Mouse (Mus musculus): ENCODE data around the gene Nos1.
A peak's percentile ranks its signal among the peaks of the same experiment; 100 is the strongest.

Nos1 gene

GRCm38 (mm10) chr5:117780681-117781080, at the start of gene Nos1:
Gene Nos1 (plus strand): TSS chr5:117781032.
- peak; percentile 21 for DNase-seq (ENCODE audit: low spot score)

- DNase-seq (ENCODE audit: low spot score) = no peak
These were observed 49.5 kb upstream of the Nos1 start for GRCm38 (mm10) chr5:117731311-117731710.

- no peak for DNase-seq (ENCODE audit: low spot score)
These were observed 36.1 kb upstream of the Nos1 start for GRCm38 (mm10) chr5:117744654-117745178.

GRCm38 (mm10) chr5:117749353-117749752, 31.5 kb upstream of the Nos1 start:
- no peak for DNase-seq (ENCODE audit: low spot score)

- peak; percentile 12 for DNase-seq (ENCODE audit: low spot score)
These were observed 22.9 kb upstream of the Nos1 start for GRCm38 (mm10) chr5:117757696-117758482.

- DNase-seq (ENCODE audit: low spot score) = no peak
These were observed 19.5 kb upstream of the Nos1 start for GRCm38 (mm10) chr5:117761181-117761832.

- DNase-seq (ENCODE audit: low spot score) = no peak
These were observed 16.3 kb upstream of the Nos1 start for GRCm38 (mm10) chr5:117764496-117764895.

GRCm38 (mm10) chr5:117779175-117779574, 1.7 kb upstream of the Nos1 start:
- DNase-seq (ENCODE audit: low spot score) = no peak

GRCm38 (mm10) chr5:117781178-117781577, 346 bp downstream of the Nos1 start:
- DNase-seq (ENCODE audit: low spot score) = no peak

- no peak for DNase-seq (ENCODE audit: low spot score)
These were observed 9.2 kb downstream of the Nos1 start for GRCm38 (mm10) chr5:117790071-117790470.

GRCm38 (mm10) chr5:117791875-117792274, 11.0 kb downstream of the Nos1 start:
- no peak for DNase-seq (ENCODE audit: low spot score)

- DNase-seq (ENCODE audit: low spot score) = no peak
These were observed 20.0 kb downstream of the Nos1 start for GRCm38 (mm10) chr5:117800849-117801248.

- no peak for DNase-seq (ENCODE audit: low spot score)
These were observed 21.3 kb downstream of the Nos1 start for GRCm38 (mm10) chr5:117802071-117802521.

- no peak for DNase-seq (ENCODE audit: low spot score)
These were observed 22.7 kb downstream of the Nos1 start for GRCm38 (mm10) chr5:117803551-117803950.

GRCm38 (mm10) chr5:117810930-117811329, 30.1 kb downstream of the Nos1 start:
- DNase-seq (ENCODE audit: low spot score) = no peak

GRCm38 (mm10) chr5:117818800-117819199, 38.0 kb downstream of the Nos1 start:
- peak; percentile 39 for DNase-seq (ENCODE audit: low spot score)

- DNase-seq (ENCODE audit: low spot score) = no peak
These were observed 39.6 kb downstream of the Nos1 start for GRCm38 (mm10) chr5:117820445-117820844.

- no peak for DNase-seq (ENCODE audit: low spot score)
These were observed 43.0 kb downstream of the Nos1 start for GRCm38 (mm10) chr5:117823811-117824210.

- DNase-seq (ENCODE audit: low spot score) = no peak
These were observed 43.7 kb downstream of the Nos1 start for GRCm38 (mm10) chr5:117824486-117824885.

- no peak for DNase-seq (ENCODE audit: low spot score)
These were observed 44.5 kb downstream of the Nos1 start for GRCm38 (mm10) chr5:117825336-117825735.

- no peak for DNase-seq (ENCODE audit: low spot score)
These were observed 46.5 kb downstream of the Nos1 start for GRCm38 (mm10) chr5:117827366-117827765.

GRCm38 (mm10) chr5:117836930-117837329, 56.1 kb downstream of the Nos1 start:
- DNase-seq (ENCODE audit: low spot score) = peak; percentile 89

GRCm38 (mm10) chr5:117837731-117838130, 56.9 kb downstream of the Nos1 start:
- peak; percentile 33 for DNase-seq (ENCODE audit: low spot score)

Data from retina, embryonic 14.5 days (tissue).